Mouse (Mus musculus): ENCODE data around the gene Rap2b.

Rap2b gene

GRCm38 (mm10) chr3:61361338-61361737 is at the start of gene Rap2b:
Rap2b (plus strand) TSS chr3:61361638.
- DNase-seq: no peak

GRCm38 (mm10) chr3:61315002-61315401 is 46.4 kb upstream of the Rap2b start:
- no peak for DNase-seq

- no peak for DNase-seq
Measured at GRCm38 (mm10) chr3:61320031-61320430, 41.4 kb upstream of the Rap2b start.

GRCm38 (mm10) chr3:61321632-61322031 is 39.8 kb upstream of the Rap2b start:
- no peak for DNase-seq

GRCm38 (mm10) chr3:61336205-61336604 is 25.2 kb upstream of the Rap2b start:
- no peak for DNase-seq

- no peak for DNase-seq
Measured at GRCm38 (mm10) chr3:61337230-61337629, 24.2 kb upstream of the Rap2b start.

- DNase-seq: no peak
Measured at GRCm38 (mm10) chr3:61340321-61340720, 21.1 kb upstream of the Rap2b start.

GRCm38 (mm10) chr3:61344031-61344430 is 17.4 kb upstream of the Rap2b start:
- DNase-seq: no peak

GRCm38 (mm10) chr3:61345636-61346035 is 15.8 kb upstream of the Rap2b start:
- no peak for DNase-seq

GRCm38 (mm10) chr3:61348036-61348614 is 13.3 kb upstream of the Rap2b start:
- no peak for DNase-seq

GRCm38 (mm10) chr3:61349433-61349832 is 12.0 kb upstream of the Rap2b start:
- no peak for DNase-seq

- no peak for DNase-seq
Measured at GRCm38 (mm10) chr3:61355464-61355863, 6.0 kb upstream of the Rap2b start.

- DNase-seq: no peak
Measured at GRCm38 (mm10) chr3:61358107-61358506, 3.3 kb upstream of the Rap2b start.

- DNase-seq: no peak
Measured at GRCm38 (mm10) chr3:61358756-61359293, 2.6 kb upstream of the Rap2b start.

GRCm38 (mm10) chr3:61362821-61363160 is 1.4 kb downstream of the Rap2b start:
- no peak for DNase-seq

GRCm38 (mm10) chr3:61363161-61363988 is 1.9 kb downstream of the Rap2b start:
- DNase-seq: peak; percentile 86

GRCm38 (mm10) chr3:61363989-61364660 is 2.7 kb downstream of the Rap2b start:
- peak; percentile 95 for DNase-seq

- DNase-seq: no peak
Measured at GRCm38 (mm10) chr3:61364661-61364977, 3.2 kb downstream of the Rap2b start.

- peak; percentile 57 for DNase-seq
Measured at GRCm38 (mm10) chr3:61364978-61365778, 3.7 kb downstream of the Rap2b start.

- peak; percentile 43 for DNase-seq
Measured at GRCm38 (mm10) chr3:61365779-61366373, 4.4 kb downstream of the Rap2b start, which contains the start of gene B430305J03Rik. B430305J03Rik (minus strand) TSS chr3:61365951.

- peak; percentile 9 for DNase-seq
Measured at GRCm38 (mm10) chr3:61368446-61368845, 7.0 kb downstream of the Rap2b start.

- DNase-seq: no peak
Measured at GRCm38 (mm10) chr3:61376001-61376400, 14.6 kb downstream of the Rap2b start.

- no peak for DNase-seq
Measured at GRCm38 (mm10) chr3:61386368-61386767, 24.9 kb downstream of the Rap2b start.
